Mouse (Mus musculus) ES-E14 (cell line): ENCODE data around the gene Samm50.

ENCODE experiments used
- CHD2 ChIP-seq: IDR thresholded peaks from 2 replicates; pipeline ENCODE4 v1.6.1; 2014; ENCODE audit warnings: mild to moderate bottlenecking, low read depth, low read length, inconsistent platforms
- MAFK ChIP-seq: IDR thresholded peaks from 2 replicates; pipeline ENCODE4 v1.6.1; 2014; ENCODE audit warnings: mild to moderate bottlenecking, low read depth, low read length, inconsistent platforms; ENCODE audit not compliant: insufficient read depth
- ZNF384 ChIP-seq: IDR thresholded peaks from 2 replicates; pipeline ENCODE4 v1.6.1; 2012; ENCODE audit warnings: low read depth, low read length, inconsistent platforms

- TF ChIP-seq MAFK: no peak
- TF ChIP-seq CHD2: no peak
- no peak for TF ChIP-seq ZNF384
These were observed 26.1 kb downstream of the Samm50 start for GRCm38 (mm10) chr15:84217969-84218782.
